ENCODE assay signal across 7 mouse cellular contexts in the genomic region with DNA sequence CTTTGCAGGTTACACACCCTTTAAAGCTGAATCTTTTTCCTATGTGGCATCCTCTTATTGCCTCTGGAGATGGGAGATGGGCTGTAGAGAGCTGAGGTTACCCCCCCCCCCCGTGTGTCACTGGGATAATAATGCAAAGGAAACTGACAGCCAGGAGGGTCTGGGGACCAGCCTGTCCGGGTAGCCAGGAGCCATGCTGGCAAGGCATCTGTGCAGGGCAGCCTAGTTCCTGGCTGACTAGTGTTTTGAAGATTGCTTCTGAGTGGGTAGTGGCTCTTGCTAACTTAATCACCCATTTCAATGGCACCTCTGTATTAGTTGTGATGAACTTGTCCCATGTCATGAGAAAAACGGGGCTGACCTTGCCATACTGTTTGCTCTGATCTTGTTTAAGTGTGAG. TPM values are rescaled to one million over a fixed set of nuclear protein-coding genes. Genes with fewer than 3 reads are reported as not detected.
DNase-seq lines count a peak whose midpoint lies in the region; ATAC-seq lines count a peak whose summit lies in the region.

No protein-coding gene starts in this region.

- H3K4me3 ChIP-seq in megakaryocyte, embryonic 14.5 days (replicated peaks), result peak overlapping the region; percentile 98
- H3K4me3 ChIP-seq in forebrain, embryonic 16.5 days (replicated peaks; ENCODE audit: low read length), result peak overlapping the region; percentile 84
- peak overlapping the region; percentile 89 for H3K4me3 ChIP-seq in limb, embryonic 15.5 days
- peak overlapping the region; percentile 92 for H3K4me3 ChIP-seq in stomach, embryonic 16.5 days (replicated peaks; ENCODE audit: low read length)

- H3K27me3 ChIP-seq in megakaryocyte, embryonic 14.5 days (replicated peaks), result no peaks in the 10 kb centered on the region
- no peaks in the 10 kb centered on the region for H3K27me3 ChIP-seq in forebrain, embryonic 16.5 days (replicated peaks; ENCODE audit: control insufficient read depth, insufficient read depth, low read length)
- no peaks in the 10 kb centered on the region for H3K27me3 ChIP-seq in limb, embryonic 15.5 days
- H3K27me3 ChIP-seq in stomach, embryonic 16.5 days (ENCODE audit: control insufficient read depth, insufficient read depth, low read length), result no peaks in the 10 kb centered on the region

- no peak overlapping the region; the same call in 1 of the 2 replicates for H3K9ac ChIP-seq in forebrain, embryonic 16.5 days (replicated peaks; ENCODE audit: low read depth, low read length)
- H3K9ac ChIP-seq in limb, embryonic 15.5 days, result no peak overlapping the region
- peak overlapping the region; percentile 89 for H3K9ac ChIP-seq in stomach, embryonic 16.5 days (ENCODE audit: low read length)

- peak overlapping the region; percentile 79 for H3K4me2 ChIP-seq in forebrain, embryonic 16.5 days (ENCODE audit: low read length)
- peak overlapping the region; percentile 81 for H3K4me2 ChIP-seq in limb, embryonic 15.5 days
- peak overlapping the region; percentile 73 for H3K4me2 ChIP-seq in stomach, embryonic 16.5 days (ENCODE audit: low read depth, low read length)

- no peaks in the 10 kb centered on the region for H3K9me3 ChIP-seq in megakaryocyte, embryonic 14.5 days
- no peaks in the 10 kb centered on the region for H3K9me3 ChIP-seq in forebrain, embryonic 16.5 days (ENCODE audit: control insufficient read depth, low read length)
- H3K9me3 ChIP-seq in limb, embryonic 15.5 days, result no peaks in the 10 kb centered on the region
- no peaks in the 10 kb centered on the region for H3K9me3 ChIP-seq in stomach, embryonic 16.5 days (replicated peaks; ENCODE audit: control insufficient read depth, low read length)

- 36% methylated on average over 3 of the region's 3 CpGs for WGBS in forebrain, embryonic 16.5 days
- WGBS in limb, embryonic 15.5 days, result 42% methylated on average over 3 of the region's 3 CpGs
- 47% methylated on average over 3 of the region's 3 CpGs for WGBS in stomach, embryonic 16.5 days

- peaks cover 35% of the 10 kb centered on the region for H3K36me3 ChIP-seq in megakaryocyte, embryonic 14.5 days (replicated peaks; ENCODE audit: low read length)
- H3K36me3 ChIP-seq in forebrain, embryonic 16.5 days (ENCODE audit: control insufficient read depth, insufficient read depth), result no peaks in the 10 kb centered on the region
- H3K36me3 ChIP-seq in limb, embryonic 15.5 days, result peaks cover 17% of the 10 kb centered on the region
- H3K36me3 ChIP-seq in stomach, embryonic 16.5 days (ENCODE audit: control insufficient read depth, insufficient read depth, low read length), result 0 out of 2 replicates have a peak, but pooled peaks cover 6% of the 10 kb centered on the region

- no peak for DNase-seq in thymus, postnatal 25 days
- no peak for DNase-seq in embryo, embryonic 10 days (ENCODE audit: low spot score)

- no peak for ATAC-seq in megakaryocyte, adult 5-6 weeks (ENCODE audit: poor library complexity, severe bottlenecking)
- ATAC-seq in forebrain, embryonic 16.5 days, result no peak
- no peak for ATAC-seq in limb, embryonic 15.5 days (ENCODE audit: insufficient number of reproducible peaks, low FRiP score, low TSS enrichment, low read depth)
- ATAC-seq in stomach, embryonic 16.5 days (ENCODE audit: insufficient read depth, low FRiP score), result no peak

- no peak overlapping the region for H3K27ac ChIP-seq in forebrain, embryonic 16.5 days (ENCODE audit: low read length)
- H3K27ac ChIP-seq in limb, embryonic 15.5 days, result no peak overlapping the region
- H3K27ac ChIP-seq in stomach, embryonic 16.5 days (ENCODE audit: low read length), result no peak overlapping the region

- peaks cover 39% of the 10 kb centered on the region for H3K4me1 ChIP-seq in megakaryocyte, embryonic 14.5 days
- peaks cover 34% of the 10 kb centered on the region for H3K4me1 ChIP-seq in forebrain, embryonic 16.5 days (replicated peaks; ENCODE audit: control insufficient read depth, insufficient read depth, low read length)
- H3K4me1 ChIP-seq in limb, embryonic 15.5 days, result peaks cover 45% of the 10 kb centered on the region
- H3K4me1 ChIP-seq in stomach, embryonic 16.5 days (ENCODE audit: control insufficient read depth, insufficient read depth, low read length), result peaks cover 29% of the 10 kb centered on the region

RNA-seq across cellular contexts. Expression of a gene that starts 1.7 kb away (rescaled TPM):
- 8.7 and 23.5 TPM in 2 replicates for polyA plus RNA-seq in megakaryocyte, embryonic 14.5 days (2012; ENCODE audit: insufficient read depth, low replicate concordance)
- 6.4 and 6.9 TPM in 2 replicates for total RNA-seq in megakaryocyte, adult 5-6 weeks (2015)
- 3.0 and 5.5 TPM in 2 replicates for total RNA-seq in megakaryocyte, adult 5-6 weeks (2017)
- 26.4 and 32.3 TPM in 2 replicates for polyA plus RNA-seq in forebrain, embryonic 16.5 days (2015; fragmentation: Nextera tagmentation; extraction: Ambion mirVana)
- polyA plus RNA-seq in limb, embryonic 15.5 days (2015; fragmentation: Nextera tagmentation; extraction: Ambion mirVana), result 32.8 and 33.6 TPM in 2 replicates
- polyA plus RNA-seq in stomach, embryonic 16.5 days (2015; fragmentation: Nextera tagmentation; extraction: Ambion mirVana), result 26.4 and 27.4 TPM in 2 replicates

RNA-seq across cellular contexts. Expression of a gene that starts 2.9 kb away (rescaled TPM):
- 35.2 and 96.8 TPM in 2 replicates for polyA plus RNA-seq in megakaryocyte, embryonic 14.5 days (2012; ENCODE audit: insufficient read depth, low replicate concordance)
- 52.7 and 59.6 TPM in 2 replicates for total RNA-seq in megakaryocyte, adult 5-6 weeks (2015)
- 98.0 and 106 TPM in 2 replicates for total RNA-seq in megakaryocyte, adult 5-6 weeks (2017)
- 400 and 401 TPM in 2 replicates for polyA plus RNA-seq in forebrain, embryonic 16.5 days (2015; fragmentation: Nextera tagmentation; extraction: Ambion mirVana)
- polyA plus RNA-seq in limb, embryonic 15.5 days (2015; fragmentation: Nextera tagmentation; extraction: Ambion mirVana), result 145 and 156 TPM in 2 replicates
- 135 and 146 TPM in 2 replicates for polyA plus RNA-seq in stomach, embryonic 16.5 days (2015; fragmentation: Nextera tagmentation; extraction: Ambion mirVana)

RNA-seq across cellular contexts. Expression of a gene that starts 48.3 kb away (rescaled TPM):
- polyA plus RNA-seq in megakaryocyte, embryonic 14.5 days (2012; ENCODE audit: insufficient read depth, low replicate concordance), result 0.32 TPM in 1 of 2 replicates, not detected in the other
- 0.18 TPM in 1 of 2 replicates, not detected in the other for total RNA-seq in megakaryocyte, adult 5-6 weeks (2015)
- total RNA-seq in megakaryocyte, adult 5-6 weeks (2017), result 0.48 and 0.53 TPM in 2 replicates
- polyA plus RNA-seq in forebrain, embryonic 16.5 days (2015; fragmentation: Nextera tagmentation; extraction: Ambion mirVana), result 2.1 and 3.0 TPM in 2 replicates
- 1.5 and 2.1 TPM in 2 replicates for polyA plus RNA-seq in limb, embryonic 15.5 days (2015; fragmentation: Nextera tagmentation; extraction: Ambion mirVana)
- polyA plus RNA-seq in stomach, embryonic 16.5 days (2015; fragmentation: Nextera tagmentation; extraction: Ambion mirVana), result 1.7 and 1.8 TPM in 2 replicates

RNA-seq across cellular contexts. Expression of a gene that starts 57.5 kb away (rescaled TPM):
- polyA plus RNA-seq in megakaryocyte, embryonic 14.5 days (2012; ENCODE audit: insufficient read depth, low replicate concordance), result 8.8 and 9.9 TPM in 2 replicates
- total RNA-seq in megakaryocyte, adult 5-6 weeks (2015), result 17.2 and 18.1 TPM in 2 replicates
- total RNA-seq in megakaryocyte, adult 5-6 weeks (2017), result 8.1 and 11.7 TPM in 2 replicates
- polyA plus RNA-seq in forebrain, embryonic 16.5 days (2015; fragmentation: Nextera tagmentation; extraction: Ambion mirVana), result 12.2 and 12.3 TPM in 2 replicates
- polyA plus RNA-seq in limb, embryonic 15.5 days (2015; fragmentation: Nextera tagmentation; extraction: Ambion mirVana), result 3.1 and 3.6 TPM in 2 replicates
- 13.8 and 16.8 TPM in 2 replicates for polyA plus RNA-seq in stomach, embryonic 16.5 days (2015; fragmentation: Nextera tagmentation; extraction: Ambion mirVana)

RNA-seq across cellular contexts. Expression of a gene that starts 59.9 kb away (rescaled TPM):
- 39.1 and 126 TPM in 2 replicates for polyA plus RNA-seq in megakaryocyte, embryonic 14.5 days (2012; ENCODE audit: insufficient read depth, low replicate concordance)
- 31.3 and 33.1 TPM in 2 replicates for total RNA-seq in megakaryocyte, adult 5-6 weeks (2015)
- 108 and 114 TPM in 2 replicates for total RNA-seq in megakaryocyte, adult 5-6 weeks (2017)
- 375 and 392 TPM in 2 replicates for polyA plus RNA-seq in forebrain, embryonic 16.5 days (2015; fragmentation: Nextera tagmentation; extraction: Ambion mirVana)
- polyA plus RNA-seq in limb, embryonic 15.5 days (2015; fragmentation: Nextera tagmentation; extraction: Ambion mirVana), result 150 and 176 TPM in 2 replicates
- 131 and 133 TPM in 2 replicates for polyA plus RNA-seq in stomach, embryonic 16.5 days (2015; fragmentation: Nextera tagmentation; extraction: Ambion mirVana)
